Mouse (Mus musculus): Measurements from ENCODE around the gene Asf1b. TPM values are rescaled to one million over a fixed set of nuclear protein-coding genes. Genes with fewer than 3 reads are reported as not detected.

Gene Asf1b
- total and polyA plus RNA-seq, 3 experiments, result 62.2 to 101 (median 71.1) TPM

- in situ Hi-C loops (cut with MboI; ENCODE audit: low pct_ligation_motif_present, low pct_unique_long_range_greater_than_20kb, low sequenced_read_pairs) (no loop called here), dilution Hi-C loops (cut with MboI; ENCODE audit: extremely low pct_ligation_motif_present, extremely low pct_unique_long_range_greater_than_20kb, low sequenced_read_pairs) (no loop called here)
- Histone ChIP-seq H3K9me3 (replicated peaks; ENCODE audit: low read length) (no peaks in the 10 kb centered on the region), H3K27me3 (replicated peaks) (no peaks in the 10 kb centered on the region), H3K4me1 (ENCODE audit: control insufficient read depth in 1 of 2, insufficient read depth in 2 of 2) (peaks cover 10 to 25% of the 10 kb centered on the region in 2 experiments), H3K27ac (ENCODE audit: insufficient read depth, low read depth) (no peak overlapping the region), H3K9ac (ENCODE audit: insufficient read depth, low read depth) (0 out of 2 replicates have a peak overlapping the region, but pooled peaks have one; percentile 78), H3K4me2 (ENCODE audit: insufficient read depth, low read depth, poor library complexity, severe bottlenecking) (peak overlapping the region; percentile 18; the same call in 1 of the 2 replicates), H3K36me3 (replicated peaks in 1 of 2; ENCODE audit: control insufficient read depth in 1 of 2, insufficient read depth in 1 of 2, low read length in 1 of 2) (peaks cover 13 to 36% of the 10 kb centered on the region in 2 experiments), H3K79me2 (replicated peaks; ENCODE audit: control insufficient read depth, extremely low read depth, insufficient read depth, poor library complexity, severe bottlenecking) (peaks cover 3% of the 10 kb centered on the region; the same call in 1 of the 2 replicates), H3K4me3 (replicated peaks in 1 of 3; ENCODE audit: low read depth in 2 of 3, low read length in 2 of 3, poor library complexity in 1 of 3) (no peak overlapping the region)
- no peak for DNase-seq (ENCODE audit: extremely low read depth)
- TF ChIP-seq CHD1 (IDR thresholded peaks at IDR 0.05; ENCODE audit: low read depth, low read length), result no peak
- no peak for TF ChIP-seq ZC3H11A (IDR thresholded peaks at IDR 0.05; ENCODE audit: low read depth, low read length)
- no peak for TF ChIP-seq USF2 (conservative IDR thresholded peaks at IDR 0.05; ENCODE audit: low read depth, low read length)
- TF ChIP-seq IRF4 (IDR thresholded peaks at IDR 0.05; ENCODE audit: low read depth, low read length), result no peak
- no peak for TF ChIP-seq ZNF384 (IDR thresholded peaks at IDR 0.05; ENCODE audit: low read depth, low read length)
- TF ChIP-seq POLR2AphosphoS2 (IDR thresholded peaks at IDR 0.05; ENCODE audit: low read depth, low read length), result no peak
- no peak for TF ChIP-seq MYC (IDR thresholded peaks at IDR 0.05; ENCODE audit: low read depth, low read length)
- no peak for TF ChIP-seq TCF12 (IDR thresholded peaks at IDR 0.05; ENCODE audit: low read depth, low read length)
- TF ChIP-seq GABPA (IDR thresholded peaks at IDR 0.05; ENCODE audit: insufficient replicate concordance, low read depth, low read length), result no peak
Observed at GRCm38 (mm10) chr8:83995973-83996372, 40.7 kb downstream of the Asf1b start.

GRCm38 (mm10) chr8:83996567-83997505, 41.5 kb downstream of the Asf1b start:
- dilution Hi-C loops (cut with MboI; ENCODE audit: extremely low pct_ligation_motif_present, extremely low pct_unique_long_range_greater_than_20kb, low sequenced_read_pairs), result no loop called here
- peak overlapping the region; percentile 51; the same call in 1 of the 2 replicates for H3K27ac ChIP-seq (ENCODE audit: insufficient read depth, low read depth)
- DNase-seq (ENCODE audit: extremely low read depth), result peak; percentile 77
- TF ChIP-seq MEF2A (IDR thresholded peaks at IDR 0.05; ENCODE audit: borderline replicate concordance, low read depth, low read length) (no peak), JUND (conservative IDR thresholded peaks at IDR 0.05; ENCODE audit: low read depth, low read length) (no peak), ELF1 (IDR thresholded peaks at IDR 0.05; ENCODE audit: low read depth, low read length) (0 out of 2 replicates have a peak, but pooled peaks have one; percentile 3), POLR2AphosphoS2 (IDR thresholded peaks at IDR 0.05; ENCODE audit: low read depth, low read length) (no peak), RCOR1 (conservative IDR thresholded peaks at IDR 0.05; ENCODE audit: low read depth, low read length) (no peak), CHD2 (IDR thresholded peaks at IDR 0.05; ENCODE audit: low read length) (peak; percentile 78), HCFC1 (IDR thresholded peaks at IDR 0.05; ENCODE audit: low read depth, low read length) (no peak; the same call in 1 of the 2 replicates), USF1 (IDR thresholded peaks at IDR 0.05; ENCODE audit: low read depth, low read length) (no peak), E2F4 (IDR thresholded peaks at IDR 0.05; ENCODE audit: insufficient replicate concordance, low read depth, low read length) (no peak), BHLHE40 (IDR thresholded peaks at IDR 0.05; ENCODE audit: low read depth, low read length) (peak; percentile 39; the same call in 1 of the 2 replicates), IRF4 (IDR thresholded peaks at IDR 0.05; ENCODE audit: low read depth, low read length) (no peak; the same call in 1 of the 2 replicates), RAD21 (IDR thresholded peaks at IDR 0.05; ENCODE audit: low read depth, low read length) (no peak), TBP (conservative IDR thresholded peaks at IDR 0.05; ENCODE audit: low read depth, low read length) (no peak), SIN3A (IDR thresholded peaks at IDR 0.05; ENCODE audit: low read length) (no peak), ZC3H11A (IDR thresholded peaks at IDR 0.05; ENCODE audit: low read depth, low read length) (no peak), MAFK (IDR thresholded peaks at IDR 0.05; ENCODE audit: insufficient replicate concordance, low read length) (no peak), NELFE (IDR thresholded peaks at IDR 0.05; ENCODE audit: low read depth, low read length) (peak; percentile 82), CTCF (conservative IDR thresholded peaks at IDR 0.05 in 1 of 2, IDR thresholded peaks at IDR 0.05 in 1 of 2; ENCODE audit: low read depth in 2 of 2, low read length in 2 of 2) (no peak), ZMIZ1 (IDR thresholded peaks at IDR 0.05; ENCODE audit: low read depth, low read length) (peak; percentile 53; the same call in 1 of the 2 replicates), ETS1 (conservative IDR thresholded peaks at IDR 0.05; ENCODE audit: low read depth, low read length) (no peak), POLR2A (IDR thresholded peaks at IDR 0.05; ENCODE audit: low read depth, low read length) (peak; percentile 88), NRF1 (IDR thresholded peaks at IDR 0.05; ENCODE audit: low read depth, low read length) (no peak), ZKSCAN1 (IDR thresholded peaks at IDR 0.05; ENCODE audit: borderline replicate concordance, low read depth, low read length) (no peak), MAZ (IDR thresholded peaks at IDR 0.05; ENCODE audit: low read depth, low read length) (peak; percentile 70; the same call in 1 of the 2 replicates)

More at GRCm38 (mm10) chr8:83996567-83997505, 41.5 kb downstream of the Asf1b start:
- Histone ChIP-seq H3K36me3 (replicated peaks in 1 of 2; ENCODE audit: control insufficient read depth in 1 of 2, insufficient read depth in 1 of 2, low read length in 1 of 2) (peaks cover 14 to 36% of the 10 kb centered on the region in 2 experiments), H3K9ac (ENCODE audit: insufficient read depth, low read depth) (peak overlapping the region; percentile 81), H3K9me3 (replicated peaks; ENCODE audit: low read length) (no peaks in the 10 kb centered on the region), H3K4me3 (replicated peaks in 1 of 3; ENCODE audit: low read depth in 2 of 3, low read length in 2 of 3, poor library complexity in 1 of 3) (peak overlapping the region; percentile 32 to 71 (median 71)), H3K4me1 (ENCODE audit: control insufficient read depth in 1 of 2, insufficient read depth in 2 of 2) (peaks cover 10 to 25% of the 10 kb centered on the region in 2 experiments), H3K79me2 (replicated peaks; ENCODE audit: control insufficient read depth, extremely low read depth, insufficient read depth, poor library complexity, severe bottlenecking) (peaks cover 3% of the 10 kb centered on the region; the same call in 1 of the 2 replicates), H3K27me3 (replicated peaks) (no peaks in the 10 kb centered on the region), H3K4me2 (ENCODE audit: insufficient read depth, low read depth, poor library complexity, severe bottlenecking) (peak overlapping the region; percentile 18)
- in situ Hi-C loops (cut with MboI; ENCODE audit: low pct_ligation_motif_present, low pct_unique_long_range_greater_than_20kb, low sequenced_read_pairs), result no loop called here
